Mouse (Mus musculus) cerebellum, adult 9-10 months (tissue): Measurements from ENCODE around the gene Ddx11.
"Not testable (repeated sequence)": the region's sequence is repeated elsewhere in the genome, so short reads cannot be mapped to it uniquely, and the experiment has no call there.

Experiments used
- DNase-seq: peaks from one replicate; pipeline ENCODE4 v3.0.0; 2022

Gene Ddx11

DNA sequence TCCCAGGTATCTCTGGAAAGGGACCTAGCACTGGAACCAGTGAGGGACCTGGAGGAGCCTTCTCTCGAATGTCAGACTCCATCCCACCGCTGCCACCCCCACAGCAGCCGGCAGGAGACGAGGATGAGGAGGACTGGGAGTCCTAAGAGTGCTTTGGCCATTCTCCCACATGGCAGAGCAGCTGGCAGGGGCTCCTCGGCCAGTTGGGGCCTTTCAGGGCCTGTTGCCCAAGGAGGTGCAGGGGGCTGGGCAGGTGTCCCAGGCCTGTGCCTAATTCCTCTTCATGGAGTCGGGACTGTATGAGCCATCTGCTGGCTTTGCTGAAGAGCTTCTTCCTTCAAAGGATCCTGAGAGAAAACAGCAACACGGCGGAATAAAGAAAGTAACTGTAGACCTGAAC, 4.3 kb upstream of the Ddx11 start:
- no peak for DNase-seq

DNA sequence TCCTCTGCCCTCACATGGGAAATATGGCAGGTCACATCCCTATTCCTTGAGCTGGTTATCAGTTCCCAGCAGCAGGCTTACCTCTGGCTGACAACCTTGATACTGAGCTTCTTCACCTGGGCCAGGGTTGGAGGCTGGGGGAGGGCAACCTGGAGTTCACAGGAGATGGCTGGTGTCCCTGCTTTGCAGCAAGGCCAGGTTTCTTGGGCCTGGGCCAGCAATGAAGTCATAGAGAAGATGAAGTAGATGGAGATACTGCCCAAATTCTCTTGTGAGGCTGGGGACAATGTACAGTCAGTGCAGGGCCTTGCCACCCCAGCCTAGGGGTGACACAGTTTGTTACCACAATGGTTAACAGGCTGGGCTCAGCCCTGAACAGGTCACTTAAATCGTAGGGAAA, 2.6 kb upstream of the Ddx11 start:
- DNase-seq = no peak

DNA sequence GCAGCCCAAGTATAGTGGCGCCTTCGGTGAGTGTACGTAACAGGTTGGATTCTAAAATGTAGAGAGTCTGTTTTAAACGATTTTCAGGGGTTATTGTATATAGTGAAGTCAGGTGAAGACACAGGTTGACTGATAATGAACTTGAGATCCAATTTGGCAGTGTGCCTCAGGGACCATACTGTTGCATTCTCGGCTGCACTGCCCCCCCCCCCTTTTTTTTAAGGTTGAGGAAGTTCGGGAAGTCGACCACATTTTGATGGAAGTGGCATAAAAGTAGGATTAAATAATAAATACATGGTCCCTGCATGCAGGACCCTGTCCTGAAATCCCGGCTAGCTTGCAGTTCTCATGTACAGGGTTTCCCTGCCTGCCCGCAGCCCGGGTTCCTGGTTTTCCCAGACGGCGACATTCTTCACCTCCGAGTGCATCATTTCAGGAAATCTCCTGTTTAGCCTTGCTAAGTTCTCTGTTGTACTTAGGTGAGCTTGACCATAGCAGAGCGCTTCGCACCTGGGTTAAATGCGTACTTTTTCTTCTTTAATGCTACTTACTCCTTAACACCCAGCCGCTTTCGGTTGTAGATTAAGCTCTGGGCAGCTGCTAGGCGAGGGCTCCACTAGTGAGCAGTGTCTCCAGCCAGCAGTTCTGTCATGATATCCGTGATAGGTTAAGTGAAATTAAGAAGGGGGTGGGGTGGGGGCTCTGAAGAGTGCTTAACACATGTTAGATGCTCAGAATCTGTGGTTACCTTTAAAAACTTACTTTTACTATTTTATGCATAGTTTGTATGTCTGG, 693 bp downstream of the Ddx11 start:
- peak; percentile 15 for DNase-seq

DNA sequence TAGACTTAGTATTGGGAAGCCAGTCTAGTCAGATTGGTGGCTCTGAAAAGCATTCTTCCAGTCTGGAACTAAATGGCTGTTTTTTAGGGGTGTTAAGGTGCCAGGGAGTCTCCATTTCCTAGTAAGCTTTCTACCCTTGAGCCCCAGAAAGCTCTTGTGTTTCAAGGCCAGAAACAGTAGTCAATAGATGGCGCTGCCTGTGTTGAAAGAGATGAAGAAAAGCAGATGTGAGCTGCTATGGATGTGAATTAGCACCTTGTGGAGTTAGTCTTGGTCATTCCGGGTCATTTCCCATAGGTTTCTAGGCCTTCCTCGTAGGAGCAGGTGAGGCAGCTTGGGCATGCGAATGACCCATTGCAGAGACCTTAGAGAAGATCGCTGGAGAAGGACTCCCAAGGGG, 1.9 kb downstream of the Ddx11 start:
- DNase-seq = no peak

DNA sequence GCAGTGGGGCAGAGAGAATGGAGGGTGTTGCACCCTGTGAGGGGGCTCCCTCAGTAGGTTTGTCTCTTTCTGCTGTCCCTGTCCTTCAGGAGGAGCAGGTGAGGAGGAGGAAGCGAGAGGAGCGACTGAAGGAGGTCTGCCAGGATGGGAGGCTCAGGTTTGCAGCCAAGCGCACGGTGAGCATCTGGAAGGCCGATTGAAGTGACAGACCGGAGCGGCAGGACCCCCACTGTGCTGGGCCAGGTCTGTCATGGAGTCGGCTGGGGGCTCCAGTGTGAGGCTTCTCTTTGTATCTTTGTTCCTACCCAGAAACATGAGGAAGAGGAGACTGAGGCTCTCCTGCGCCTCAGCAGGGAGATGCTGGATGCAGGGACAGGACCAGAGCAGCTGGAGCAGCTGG, 7.1 kb downstream of the Ddx11 start:
- no peak for DNase-seq

DNA sequence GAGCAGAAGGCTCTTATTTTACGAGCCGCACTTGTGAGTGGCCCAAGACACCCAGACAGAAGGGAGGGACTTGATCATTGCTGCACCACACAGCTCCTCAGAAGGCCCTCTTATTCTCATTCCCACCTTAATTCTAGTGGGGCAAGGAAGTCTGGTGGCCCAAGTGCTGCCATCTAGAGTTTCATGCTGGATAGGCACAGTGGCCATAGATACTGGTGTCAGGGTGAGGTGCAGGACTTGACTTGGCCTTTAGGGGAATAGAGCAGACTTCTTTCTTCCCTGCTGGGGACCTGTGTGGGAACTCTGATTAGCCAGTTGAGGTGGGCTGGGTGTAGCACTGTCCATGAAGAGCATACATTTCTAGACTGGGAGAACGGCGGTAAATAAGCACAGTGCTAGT, 7.9 kb downstream of the Ddx11 start:
- no peak for DNase-seq

DNA sequence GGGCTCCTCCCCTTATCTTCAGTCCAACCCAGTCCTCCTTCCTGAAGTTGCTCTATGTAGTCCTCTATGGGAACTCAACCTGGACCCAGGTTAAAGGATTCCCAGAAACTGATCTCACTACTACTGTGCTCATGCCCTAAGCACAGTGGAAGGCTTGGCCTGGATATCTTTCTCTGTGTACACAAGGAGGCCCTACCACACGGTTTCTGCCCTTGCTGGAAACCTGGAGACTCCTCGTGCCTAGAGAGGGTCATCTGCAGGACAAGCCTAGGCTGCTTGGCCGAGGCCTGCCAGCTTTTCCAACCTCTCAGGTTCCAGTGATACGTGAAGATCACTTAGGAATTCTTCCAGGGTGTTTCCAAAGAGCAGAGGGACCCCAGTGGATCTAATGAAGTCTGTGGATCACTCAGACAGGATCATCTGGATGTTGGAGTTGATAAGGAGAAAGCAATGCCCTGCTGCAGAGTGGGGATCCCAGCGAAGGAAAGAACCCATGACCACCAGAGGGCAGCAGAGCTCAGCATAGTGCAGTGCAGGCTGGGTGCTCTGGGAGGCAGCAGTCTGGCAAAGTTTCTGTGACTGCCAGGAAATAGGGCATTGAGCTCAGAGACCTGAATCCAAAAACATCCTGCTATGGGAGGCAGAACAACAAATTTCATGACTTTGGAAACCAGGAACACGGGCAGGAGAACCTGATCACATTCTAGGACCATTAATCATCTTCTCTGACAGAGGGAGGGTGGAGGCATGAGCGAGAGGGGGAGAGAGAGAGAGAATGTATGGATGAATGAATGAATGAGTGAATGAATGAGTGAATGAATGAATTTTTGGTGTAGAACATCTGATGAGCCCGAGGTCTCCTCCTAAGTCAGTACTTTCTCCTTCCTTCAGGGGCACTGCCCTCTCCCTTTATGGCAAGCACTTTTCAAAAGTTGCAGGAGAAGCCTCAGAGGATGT, 29.7 kb downstream of the Ddx11 start:
- not testable (repeated sequence) for DNase-seq

DNA sequence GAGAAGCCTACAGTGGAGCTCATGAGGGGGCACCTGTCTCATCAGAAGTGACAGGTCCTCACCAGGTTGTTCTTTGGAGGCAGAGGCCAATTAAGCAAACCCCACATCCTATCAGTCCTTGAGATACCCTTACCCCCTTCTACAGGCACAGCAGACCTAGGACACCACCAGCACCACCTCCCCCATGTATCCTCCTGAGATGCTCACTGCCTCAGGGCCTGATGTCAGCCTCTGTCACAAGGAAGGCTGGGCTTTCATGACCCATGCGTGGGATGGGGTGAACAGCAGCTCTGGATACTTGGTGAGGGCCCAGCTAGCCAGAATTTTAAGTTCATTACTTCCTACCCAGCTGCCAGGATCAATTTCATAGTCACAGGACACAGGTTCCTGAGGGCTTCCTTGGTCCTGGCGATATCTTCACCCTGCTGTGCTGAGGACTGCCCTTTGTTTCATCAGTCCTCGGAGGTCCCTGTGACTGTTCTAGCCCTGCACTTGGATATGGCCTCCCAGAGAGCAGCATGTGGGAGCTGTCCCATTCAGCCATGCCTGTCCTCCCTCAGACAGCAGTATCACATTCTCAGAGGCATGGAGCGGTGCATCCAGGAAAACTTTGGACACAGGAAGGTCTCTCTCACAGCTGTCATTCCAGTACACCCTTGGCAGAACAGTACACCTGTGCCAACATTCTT, 30.6 kb downstream of the Ddx11 start:
- not testable (repeated sequence) for DNase-seq

DNA sequence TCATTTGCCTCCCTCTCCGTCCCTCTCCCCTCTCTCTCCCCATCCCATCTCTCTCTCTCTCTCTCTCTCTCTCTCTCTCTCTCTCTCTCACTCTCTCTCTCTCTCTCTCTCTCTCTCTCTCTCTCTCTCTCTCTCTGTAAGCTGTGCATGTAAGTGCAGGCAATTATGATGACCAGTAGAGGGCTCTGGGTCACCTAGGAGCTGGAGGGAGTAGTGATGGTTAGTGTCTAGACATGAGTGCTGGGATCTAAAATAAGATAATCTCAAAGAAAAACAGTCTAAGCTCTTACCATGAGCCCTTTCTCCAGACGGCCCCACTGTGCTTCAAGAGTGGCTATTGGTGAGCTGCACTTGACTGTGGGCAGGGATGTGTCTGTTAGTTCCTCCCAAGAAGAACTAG, 31.6 kb downstream of the Ddx11 start:
- no peak for DNase-seq

DNA sequence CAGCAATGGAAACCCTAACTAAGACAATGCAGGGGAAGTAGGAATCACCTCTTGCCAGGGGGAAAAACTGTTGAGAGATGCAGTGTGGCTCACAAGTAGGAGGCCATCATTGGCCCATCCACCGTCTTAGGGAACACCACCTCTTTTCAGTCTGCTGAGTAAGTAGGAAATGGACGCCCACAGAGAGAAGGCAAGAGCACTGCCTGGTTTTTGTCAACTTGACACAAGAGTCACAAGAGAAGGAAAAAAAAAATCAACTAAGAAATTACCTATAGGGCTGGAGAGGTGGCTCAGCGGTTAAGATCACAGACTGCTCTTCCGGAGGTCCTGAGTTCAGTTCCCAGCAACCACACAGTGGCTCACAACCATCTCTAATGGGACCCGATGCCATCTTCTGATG, 35.0 kb downstream of the Ddx11 start:
- DNase-seq = no peak

DNA sequence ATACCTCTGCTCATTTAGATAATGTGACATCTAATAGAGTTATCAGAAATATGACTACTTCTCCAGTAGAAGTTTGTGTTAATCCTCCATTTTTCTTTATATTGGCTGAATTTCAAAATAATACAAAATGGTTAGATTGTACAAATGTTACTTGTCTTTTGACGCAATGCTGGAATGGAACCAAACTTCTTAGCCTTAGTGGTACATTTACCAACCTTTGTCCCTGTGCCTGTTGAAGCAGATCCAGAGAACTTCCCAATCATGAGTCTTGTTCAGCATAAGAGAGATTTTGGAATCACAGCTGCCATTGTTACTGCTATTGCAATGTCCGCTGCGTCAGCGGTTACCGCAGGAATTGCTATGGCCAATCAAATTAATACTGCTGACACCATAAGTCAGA, 43.8 kb downstream of the Ddx11 start:
- not testable (repeated sequence) for DNase-seq

DNA sequence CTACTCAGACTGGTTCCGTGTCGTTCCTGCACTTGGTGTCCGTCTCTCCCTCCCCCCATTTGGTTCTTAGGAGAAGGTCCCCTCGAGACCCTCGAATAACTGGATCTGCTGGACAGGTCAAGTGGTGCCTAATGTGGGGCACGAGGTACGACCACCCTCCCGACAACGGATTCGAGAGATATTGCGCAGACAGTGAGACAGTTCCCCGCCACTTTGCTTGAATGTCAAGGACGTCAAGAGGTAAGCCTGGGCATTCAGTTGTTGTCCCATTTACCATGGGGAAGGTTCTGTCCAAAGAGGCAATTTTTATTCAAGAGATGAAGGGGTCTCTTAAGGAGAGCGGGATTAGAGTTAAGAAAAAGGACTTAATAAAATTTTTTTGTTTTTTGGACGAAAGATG, 47.7 kb downstream of the Ddx11 start:
- DNase-seq = not testable (repeated sequence)

DNA sequence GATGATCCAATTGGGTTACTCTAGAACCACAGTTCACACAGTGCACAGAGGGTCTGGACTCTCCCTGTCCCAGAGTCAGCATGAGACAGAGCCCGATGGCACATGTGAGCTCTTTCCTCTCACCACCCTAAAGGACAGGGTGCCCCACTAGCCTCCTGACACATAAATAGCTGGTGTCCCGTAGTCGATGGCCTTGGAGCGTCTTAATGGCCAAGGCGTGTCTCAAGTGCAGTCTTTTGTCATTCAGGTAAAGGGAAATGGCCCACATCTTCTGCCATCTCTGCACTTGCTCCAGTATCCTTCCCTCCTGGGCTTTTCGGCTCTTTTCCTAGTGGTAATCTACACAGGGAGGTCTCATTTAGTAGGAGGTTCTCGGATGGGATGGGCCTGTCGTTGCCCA, 67.3 kb downstream of the Ddx11 start:
- no peak for DNase-seq

DNA sequence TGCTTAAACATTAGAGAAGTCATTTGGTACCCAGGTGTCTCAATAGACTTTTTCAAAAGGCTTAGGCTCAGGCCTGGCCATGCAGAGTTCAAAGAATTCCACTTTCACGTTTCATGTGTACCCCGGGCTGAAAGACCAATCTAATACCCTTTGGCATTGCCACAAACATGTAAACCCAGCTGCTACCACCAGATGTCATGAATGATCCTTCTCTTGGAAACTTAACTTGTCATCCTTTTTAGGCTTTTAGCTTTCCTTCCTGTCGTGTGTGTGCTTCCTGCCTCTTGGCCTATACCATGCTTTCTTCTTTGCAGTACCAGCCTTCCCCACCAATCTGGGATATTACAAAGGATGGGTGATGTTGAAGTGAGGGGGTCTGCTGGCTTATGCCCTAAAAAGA, 73.7 kb downstream of the Ddx11 start:
- no peak for DNase-seq
